Mouse (Mus musculus): Measurements from ENCODE around the gene Abca7. TPM values are rescaled to one million over a fixed set of nuclear protein-coding genes. Genes with fewer than 3 reads are reported as not detected.
"Not testable (repeated sequence)": the region's sequence is repeated elsewhere in the genome, so short reads cannot be mapped to it uniquely, and the experiment has no call there.

The Abca7 gene
- 10 to 100 TPM; 10.9 TPM for total RNA-seq (2021)
- long read RNA-seq, experiment 1, partial matches to known transcripts, result 6 of 12 reads
- long read RNA-seq, experiment 1, other reads (novel, unspliced or antisense), result 6 of 12 reads
- long read RNA-seq, experiment 2, partial matches to known transcripts, result 5 of 11 reads
- long read RNA-seq, experiment 2, other reads (novel, unspliced or antisense), result 6 of 11 reads

- DNase-seq (ENCODE audit: low spot score in 2 of 2), result peak; percentile 96
- intact Hi-C loops (cut with DNase I), result loop anchor here (5.0 kb wide), 1 partner anchor 116 kb away; no protein-coding TSS in a partner anchor
These were observed at the start of gene Abca7 for GRCm38 (mm10) chr10:79996272-79997033. Gene Abca7 (plus strand): TSS chr10:79996494.

GRCm38 (mm10) chr10:79946752-79947322 lies 49.5 kb upstream of the Abca7 start:
- DNase-seq (ENCODE audit: low spot score in 2 of 2), result no peak
- intact Hi-C loops (cut with DNase I), result no loop called here

GRCm38 (mm10) chr10:79947502-79947901 lies 48.8 kb upstream of the Abca7 start:
- DNase-seq (ENCODE audit: low spot score in 2 of 2), result no peak
- intact Hi-C loops (cut with DNase I), result no loop called here

GRCm38 (mm10) chr10:79949873-79950272 lies 46.4 kb upstream of the Abca7 start:
- no peak for DNase-seq (ENCODE audit: low spot score in 2 of 2)
- intact Hi-C loops (cut with DNase I), result no loop called here

- DNase-seq (ENCODE audit: low spot score in 2 of 2), result no peak
- intact Hi-C loops (cut with DNase I), result no loop called here
These were observed 45.6 kb upstream of the Abca7 start for GRCm38 (mm10) chr10:79950661-79951060.

GRCm38 (mm10) chr10:79953946-79954345 lies 42.3 kb upstream of the Abca7 start:
- no peak for DNase-seq (ENCODE audit: low spot score in 2 of 2)
- intact Hi-C loops (cut with DNase I), result loop anchor here (2.0 kb wide), 1 partner anchor 29 kb away; no protein-coding TSS in a partner anchor

GRCm38 (mm10) chr10:79955691-79956090 lies 40.6 kb upstream of the Abca7 start:
- intact Hi-C loops (cut with DNase I), result loop anchor here (2.0 kb wide), 1 partner anchor 31 kb away; no protein-coding TSS in a partner anchor
- no peak for DNase-seq (ENCODE audit: low spot score in 2 of 2)

GRCm38 (mm10) chr10:79956643-79957154 lies 39.6 kb upstream of the Abca7 start:
- intact Hi-C loops (cut with DNase I), result no loop called here
- no peak for DNase-seq (ENCODE audit: low spot score in 2 of 2)

GRCm38 (mm10) chr10:79958140-79958816 lies 38.0 kb upstream of the Abca7 start:
- DNase-seq (ENCODE audit: low spot score in 2 of 2), result peak; percentile 66 to 72

GRCm38 (mm10) chr10:79959412-79959811 lies 36.9 kb upstream of the Abca7 start:
- intact Hi-C loops (cut with DNase I), result loop anchor here (2.0 kb wide), 2 partner anchors 77 to 125 kb away; no protein-coding TSS in a partner anchor
- DNase-seq (ENCODE audit: low spot score in 2 of 2), result not testable (repeated sequence)

More at GRCm38 (mm10) chr10:79958140-79958816, 38.0 kb upstream of the Abca7 start:
- intact Hi-C loops (cut with DNase I), result loop anchor here (1.0 to 2.0 kb wide), 3 partner anchors 33 to 123 kb away; no protein-coding TSS in a partner anchor

- DNase-seq (ENCODE audit: low spot score in 2 of 2), result peak; percentile 99 to 100
- intact Hi-C loops (cut with DNase I), result loop anchor here (2.0 kb wide), 2 partner anchors 77 to 125 kb away; no protein-coding TSS in a partner anchor
These were observed 36.3 kb upstream of the Abca7 start, which contains the start of gene Wdr18 for GRCm38 (mm10) chr10:79959847-79960601. Gene Wdr18 (plus strand): TSS chr10:79960152.

GRCm38 (mm10) chr10:79960671-79961294 lies 35.5 kb upstream of the Abca7 start:
- intact Hi-C loops (cut with DNase I), result no loop called here
- no peak for DNase-seq (ENCODE audit: low spot score in 2 of 2)

GRCm38 (mm10) chr10:79964727-79965126 lies 31.6 kb upstream of the Abca7 start:
- intact Hi-C loops (cut with DNase I), result no loop called here
- no peak for DNase-seq (ENCODE audit: low spot score in 2 of 2)

GRCm38 (mm10) chr10:79965325-79965724 lies 31.0 kb upstream of the Abca7 start:
- no peak for DNase-seq (ENCODE audit: low spot score in 2 of 2)
- intact Hi-C loops (cut with DNase I), result no loop called here

- DNase-seq (ENCODE audit: low spot score in 2 of 2), result no peak
- intact Hi-C loops (cut with DNase I), result no loop called here
These were observed 29.4 kb upstream of the Abca7 start for GRCm38 (mm10) chr10:79966886-79967400.

GRCm38 (mm10) chr10:79968181-79968580 lies 28.1 kb upstream of the Abca7 start:
- no peak for DNase-seq (ENCODE audit: low spot score in 2 of 2)
- intact Hi-C loops (cut with DNase I), result no loop called here

GRCm38 (mm10) chr10:79969124-79969568 lies 27.1 kb upstream of the Abca7 start:
- intact Hi-C loops (cut with DNase I), result no loop called here
- DNase-seq (ENCODE audit: low spot score in 2 of 2), result peak in 1 of 2 experiments; percentile 48
